Mouse (Mus musculus) midbrain, embryonic 12.5 days (tissue): ENCODE measurements around the gene Fzd10. TPM values are rescaled to one million over a fixed set of nuclear protein-coding genes. Genes with fewer than 3 reads are reported as not detected.

Source experiments
- ATAC-seq: fragments of 200-750 bp; cut with Nextera tagmentation; 2 replicates; pipeline ENCODE4 v1.8.0; 2017; ENCODE audit warnings: low read depth, moderate TSS enrichment, moderate library complexity; ENCODE audit not compliant: low FRiP score
- H3K27ac ChIP-seq: fragments of 300-500 bp; sonication (generic); replicated peaks from 2 replicates; pipeline ENCODE4 v1.5.1; 2016; ENCODE audit warnings: mild to moderate bottlenecking
- H3K27me3 ChIP-seq: fragments of 300-500 bp; sonication (generic); 2 replicates; pipeline ENCODE4 v1.6.1; 2016; ENCODE audit warnings: mild to moderate bottlenecking
- H3K36me3 ChIP-seq: fragments of 300-500 bp; sonication (generic); 2 replicates; pipeline ENCODE4 v1.6.1; 2016
- H3K4me1 ChIP-seq: fragments of 300-500 bp; sonication (generic); 2 replicates; pipeline ENCODE4 v1.6.1; 2016
- H3K4me2 ChIP-seq: fragments of 300-500 bp; sonication (generic); replicated peaks from 2 replicates; pipeline ENCODE4 v1.6.1; 2016; ENCODE audit warnings: mild to moderate bottlenecking, moderate library complexity
- H3K4me3 ChIP-seq: fragments of 300-500 bp; sonication (generic); 2 replicates; pipeline ENCODE4 v1.5.1; 2016; ENCODE audit warnings: mild to moderate bottlenecking
- H3K9ac ChIP-seq: fragments of 300-500 bp; sonication (generic); replicated peaks from 2 replicates; pipeline ENCODE4 v1.6.1; 2016; ENCODE audit warnings: mild to moderate bottlenecking, moderate library complexity
- H3K9me3 ChIP-seq: fragments of 300-500 bp; sonication (generic); 2 replicates; pipeline ENCODE4 v1.6.1; 2016; ENCODE audit warnings: mild to moderate bottlenecking
- WGBS: fragments of 180-500 bp; shearing (Covaris S2); methylation state at CpG from one replicate; pipeline ENCODE4 v1.1.7; 2016; 5-methylcytosine and 5-hydroxymethylcytosine counted together
- polyA plus RNA-seq: library from polyadenylated mRNA; unstranded; fragments of >200 nt; fragmentation: Nextera tagmentation; extraction: Ambion mirVana; gene quantifications from 2 replicates; pipeline ENCODE4 v1.2.1, GENCODE M21; 2016

Fzd10 gene
- polyA plus RNA-seq, 1 experiment from 2014 or later, result 33.5 TPM

DNA sequence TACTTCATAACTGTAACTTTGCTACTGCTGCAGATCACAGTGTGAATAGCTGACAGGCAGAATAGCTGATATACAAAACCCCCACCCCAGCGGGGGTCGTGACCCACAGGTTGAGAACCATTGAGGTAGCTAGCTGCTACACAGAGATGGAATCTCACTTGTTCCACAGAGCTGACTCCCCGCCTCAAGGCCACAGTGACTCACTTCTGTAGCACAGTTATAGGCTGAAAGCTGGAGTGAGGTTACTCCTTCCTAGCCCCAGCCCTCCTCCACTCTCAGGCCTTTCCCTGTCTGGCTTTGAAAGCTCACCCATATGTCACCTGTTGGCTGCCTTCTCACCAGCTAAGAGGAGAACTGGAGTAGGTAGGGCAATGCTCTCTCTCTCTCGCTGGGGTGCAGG, 19.7 kb upstream of the Fzd10 start:
- Histone ChIP-seq H3K27ac (peak overlapping the region; percentile 63), H3K9me3 (no peaks in the 10 kb centered on the region), H3K36me3 (0 out of 2 replicates have a peak, but pooled peaks cover 4% of the 10 kb centered on the region), H3K27me3 (peaks cover 11% of the 10 kb centered on the region), H3K4me2 (peak overlapping the region; percentile 31), H3K9ac (no peak overlapping the region), H3K4me3 (no peak overlapping the region), H3K4me1 (peaks cover 13% of the 10 kb centered on the region; the same call in 1 of the 2 replicates)
- peak; percentile 28 for ATAC-seq
- WGBS, result 56% methylated on average over 4 of the region's 4 CpGs

DNA sequence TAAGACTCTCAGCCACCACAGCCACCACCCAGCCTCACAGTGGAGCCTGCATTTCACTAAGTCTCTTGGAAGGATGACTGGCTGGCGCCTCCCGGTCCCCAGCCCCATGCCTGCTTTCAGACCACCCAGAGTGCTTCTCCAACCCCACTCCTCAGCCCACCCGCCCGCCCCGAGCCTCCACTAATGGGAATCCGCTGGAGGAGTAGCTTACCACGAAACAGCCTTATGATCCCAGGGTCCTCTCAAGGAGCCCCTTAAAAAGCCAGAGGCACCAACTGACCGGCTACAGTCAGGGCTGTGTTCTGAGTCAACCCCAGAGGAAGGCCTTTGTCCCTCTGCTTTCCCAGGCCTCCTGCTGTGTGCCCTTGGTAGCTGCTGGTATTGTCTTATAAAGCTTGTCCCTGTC, 19.1 kb upstream of the Fzd10 start:
- Histone ChIP-seq H3K36me3 (0 out of 2 replicates have a peak, but pooled peaks cover 4% of the 10 kb centered on the region), H3K4me1 (peaks cover 13% of the 10 kb centered on the region; the same call in 1 of the 2 replicates), H3K27ac (peak overlapping the region; percentile 63), H3K4me3 (no peak overlapping the region), H3K4me2 (peak overlapping the region; percentile 31), H3K27me3 (peaks cover 11% of the 10 kb centered on the region), H3K9ac (0 out of 2 replicates have a peak overlapping the region, but pooled peaks have one; percentile 20), H3K9me3 (no peaks in the 10 kb centered on the region)
- peak; percentile 69 for ATAC-seq
- WGBS, result 14% methylated on average over 8 of the region's 8 CpGs

DNA sequence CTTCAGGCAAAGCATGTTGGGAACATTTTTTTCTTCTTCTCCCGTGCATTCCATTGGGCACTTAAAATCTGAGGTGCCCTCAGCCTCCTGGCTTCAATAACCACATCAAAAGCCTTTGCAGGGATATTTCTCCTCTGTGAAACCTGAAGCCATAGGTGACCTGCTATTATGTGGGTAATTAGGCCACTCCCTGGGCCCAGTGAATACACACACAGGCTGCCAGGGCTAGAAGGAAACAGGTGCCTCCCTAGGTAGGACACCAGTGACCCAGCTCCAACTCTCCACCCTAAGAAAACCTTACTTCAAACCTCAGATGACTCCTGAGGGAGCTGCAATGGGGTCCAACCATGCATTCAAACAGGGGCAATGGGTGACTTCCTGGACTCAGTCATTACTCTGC, 11.4 kb upstream of the Fzd10 start:
- H3K36me3 ChIP-seq, result 0 out of 2 replicates have a peak, but pooled peaks cover under 1% of the 10 kb centered on the region
- 71% methylated on average over 1 of the region's 1 CpGs for WGBS
- H3K4me1 ChIP-seq, result no peaks in the 10 kb centered on the region
- H3K27ac ChIP-seq, result no peak overlapping the region
- H3K27me3 ChIP-seq, result peaks cover 19% of the 10 kb centered on the region
- no peaks in the 10 kb centered on the region for H3K9me3 ChIP-seq
- no peak overlapping the region for H3K4me3 ChIP-seq
- no peak overlapping the region for H3K9ac ChIP-seq
- no peak for ATAC-seq
- H3K4me2 ChIP-seq, result no peak overlapping the region

DNA sequence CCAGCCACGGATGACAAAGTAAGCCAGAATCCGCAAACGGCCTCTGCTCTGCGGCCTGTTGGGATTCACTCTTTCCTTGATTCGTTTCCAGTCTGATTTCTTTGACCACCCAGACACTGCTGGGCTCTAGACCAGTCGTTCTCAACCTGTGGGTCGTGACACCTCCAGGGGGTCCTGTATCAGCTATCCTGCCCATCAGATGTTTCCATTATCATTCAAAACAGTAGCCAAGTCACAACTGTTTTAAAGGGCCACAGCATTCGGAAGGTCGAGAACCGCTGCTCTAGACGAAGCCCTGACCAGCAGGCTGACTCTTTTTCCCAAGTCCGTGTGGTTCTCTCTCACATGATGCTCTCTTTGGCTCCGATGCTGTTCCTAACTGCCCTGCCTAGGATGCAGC, 7.2 kb upstream of the Fzd10 start:
- H3K4me2 ChIP-seq, result no peak overlapping the region
- no peak overlapping the region for H3K27ac ChIP-seq
- H3K27me3 ChIP-seq, result peaks cover 34% of the 10 kb centered on the region
- WGBS, result 79% methylated on average over 13 of the region's 13 CpGs
- no peak for ATAC-seq
- no peak overlapping the region for H3K9ac ChIP-seq
- no peaks in the 10 kb centered on the region for H3K36me3 ChIP-seq
- no peak overlapping the region for H3K4me3 ChIP-seq
- peaks cover 30% of the 10 kb centered on the region for H3K4me1 ChIP-seq
- H3K9me3 ChIP-seq, result no peaks in the 10 kb centered on the region

DNA sequence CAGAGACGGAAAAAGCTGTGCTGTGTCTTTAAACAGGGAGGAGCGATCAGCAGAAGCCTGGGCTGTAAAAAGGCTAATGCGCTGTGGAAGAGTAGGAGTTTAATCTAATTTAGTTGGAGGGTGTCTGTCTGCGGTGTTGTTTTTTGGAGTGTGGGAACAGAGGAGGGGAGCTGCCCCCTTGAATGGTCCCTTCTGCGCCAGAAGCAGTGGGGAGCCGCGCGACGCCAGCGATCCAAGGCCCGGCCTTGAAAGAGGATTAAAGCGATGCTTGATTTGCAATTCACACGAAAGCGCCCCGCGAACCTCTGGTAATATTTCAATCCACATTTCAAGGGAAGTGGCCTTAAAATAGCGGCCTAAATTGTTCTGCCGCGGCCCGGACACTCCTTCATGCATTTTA, 3.8 kb upstream of the Fzd10 start:
- H3K9me3 ChIP-seq, result no peaks in the 10 kb centered on the region
- H3K9ac ChIP-seq, result 0 out of 2 replicates have a peak overlapping the region, but pooled peaks have one; percentile 8
- H3K27me3 ChIP-seq, result peaks cover 40% of the 10 kb centered on the region
- peak; percentile 36 for ATAC-seq
- H3K27ac ChIP-seq, result peak overlapping the region; percentile 99
- peak overlapping the region; percentile 86 for H3K4me3 ChIP-seq
- WGBS, result under 1% methylated on average over 20 of the region's 20 CpGs
- peak overlapping the region; percentile 79 for H3K4me2 ChIP-seq
- H3K4me1 ChIP-seq, result peaks cover 57% of the 10 kb centered on the region
- H3K36me3 ChIP-seq, result no peaks in the 10 kb centered on the region

DNA sequence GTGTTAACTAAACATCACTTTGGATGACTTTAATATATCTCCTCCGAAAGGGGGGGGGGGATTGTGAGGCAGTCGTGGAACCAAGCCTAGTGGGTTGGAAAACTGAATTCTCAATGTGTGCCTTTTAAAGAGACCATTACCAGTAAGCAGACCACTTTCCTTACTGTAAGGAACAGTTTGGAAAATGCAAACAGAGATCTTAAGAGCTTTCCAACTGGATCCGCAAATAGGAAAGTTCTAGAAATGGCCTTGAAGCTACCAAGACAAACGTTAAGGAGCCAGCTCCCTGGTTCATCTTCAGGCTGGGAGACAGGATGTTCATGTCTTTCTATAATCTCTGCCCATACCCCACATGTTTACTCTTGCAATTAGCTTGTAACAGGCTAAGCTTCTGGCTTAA, 3.3 kb upstream of the Fzd10 start:
- no peak for ATAC-seq
- Histone ChIP-seq H3K27me3 (peaks cover 40% of the 10 kb centered on the region), H3K4me3 (peak overlapping the region; percentile 86), H3K9me3 (no peaks in the 10 kb centered on the region), H3K4me2 (peak overlapping the region; percentile 79), H3K36me3 (0 out of 2 replicates have a peak, but pooled peaks cover 1% of the 10 kb centered on the region), H3K27ac (peak overlapping the region; percentile 99), H3K9ac (0 out of 2 replicates have a peak overlapping the region, but pooled peaks have one; percentile 8), H3K4me1 (peaks cover 63% of the 10 kb centered on the region)
- 5% methylated on average over 4 of the region's 4 CpGs for WGBS

DNA sequence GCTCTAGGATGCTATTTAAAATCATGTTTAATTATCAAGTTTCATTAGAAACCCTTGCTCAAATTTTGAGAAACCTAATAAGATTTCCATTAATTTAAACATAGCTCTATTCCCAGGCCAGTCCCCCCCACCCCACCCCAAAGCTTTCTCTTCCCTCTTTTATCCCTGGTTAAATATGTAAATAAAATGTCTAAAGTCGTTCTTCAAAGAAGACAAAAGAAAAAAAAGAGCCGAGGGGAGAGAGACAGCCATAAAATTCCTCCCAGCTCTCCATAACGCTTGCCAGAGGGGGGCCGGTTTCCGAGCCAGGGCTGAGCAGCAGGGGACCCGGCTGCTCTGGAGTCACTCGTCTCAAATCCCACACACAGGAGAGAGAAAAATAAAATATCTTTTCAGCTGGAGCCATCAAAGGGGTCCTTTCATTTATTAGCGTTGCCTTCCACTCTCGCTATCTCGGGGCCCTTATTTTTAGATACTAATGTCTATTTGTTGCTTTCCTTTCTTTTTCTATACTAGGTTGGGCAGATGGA, 2.4 kb upstream of the Fzd10 start:
- 0 out of 2 replicates have a peak, but pooled peaks have one; percentile 28 for ATAC-seq
- H3K36me3 ChIP-seq, result peaks cover 6% of the 10 kb centered on the region; the same call in 1 of the 2 replicates
- H3K9ac ChIP-seq, result peak overlapping the region; percentile 70
- H3K4me3 ChIP-seq, result peak overlapping the region; percentile 86
- under 1% methylated on average over 10 of the region's 10 CpGs for WGBS
- peak overlapping the region; percentile 99 for H3K27ac ChIP-seq
- peaks cover 72% of the 10 kb centered on the region for H3K4me1 ChIP-seq
- no peaks in the 10 kb centered on the region for H3K9me3 ChIP-seq
- H3K4me2 ChIP-seq, result peak overlapping the region; percentile 79
- H3K27me3 ChIP-seq, result peaks cover 38% of the 10 kb centered on the region

DNA sequence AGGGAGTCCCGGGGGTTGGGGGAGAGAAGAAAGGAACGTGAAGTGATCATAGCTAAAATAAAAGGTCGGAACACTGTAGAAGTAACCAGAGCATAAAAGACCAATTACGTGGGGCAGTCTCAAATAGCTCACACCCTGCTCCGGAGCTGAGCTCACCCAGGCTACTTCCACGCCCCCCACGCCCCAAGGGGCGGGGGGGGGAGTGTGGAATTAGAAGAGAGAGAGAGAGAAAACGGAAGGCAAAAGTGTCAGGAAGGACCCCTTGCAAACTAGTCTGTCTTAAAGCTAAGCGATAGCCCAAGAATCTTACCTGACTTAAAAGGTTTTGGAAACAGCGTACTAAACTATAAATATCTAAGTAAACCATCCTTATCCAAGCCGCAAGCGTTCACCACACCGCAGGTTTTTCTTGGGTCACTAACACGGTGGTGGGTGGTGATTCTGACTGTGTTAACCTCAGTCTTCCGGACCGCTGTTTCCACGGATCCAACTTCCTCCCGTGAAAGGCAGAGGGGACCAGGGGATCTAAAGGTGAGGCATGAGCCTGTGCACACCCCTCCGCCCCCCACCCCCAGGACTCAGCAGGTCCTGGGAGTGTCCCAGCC, 1.8 kb upstream of the Fzd10 start:
- Histone ChIP-seq H3K36me3 (peaks cover 6% of the 10 kb centered on the region; the same call in 1 of the 2 replicates), H3K4me2 (peak overlapping the region; percentile 79), H3K4me3 (peak overlapping the region; percentile 86), H3K9ac (peak overlapping the region; percentile 70), H3K4me1 (peaks cover 77% of the 10 kb centered on the region), H3K27ac (peak overlapping the region; percentile 99), H3K27me3 (peaks cover 38% of the 10 kb centered on the region), H3K9me3 (no peaks in the 10 kb centered on the region)
- under 1% methylated on average over 20 of the region's 20 CpGs for WGBS
- ATAC-seq, result 0 out of 2 replicates have a peak, but pooled peaks have one; percentile 2

DNA sequence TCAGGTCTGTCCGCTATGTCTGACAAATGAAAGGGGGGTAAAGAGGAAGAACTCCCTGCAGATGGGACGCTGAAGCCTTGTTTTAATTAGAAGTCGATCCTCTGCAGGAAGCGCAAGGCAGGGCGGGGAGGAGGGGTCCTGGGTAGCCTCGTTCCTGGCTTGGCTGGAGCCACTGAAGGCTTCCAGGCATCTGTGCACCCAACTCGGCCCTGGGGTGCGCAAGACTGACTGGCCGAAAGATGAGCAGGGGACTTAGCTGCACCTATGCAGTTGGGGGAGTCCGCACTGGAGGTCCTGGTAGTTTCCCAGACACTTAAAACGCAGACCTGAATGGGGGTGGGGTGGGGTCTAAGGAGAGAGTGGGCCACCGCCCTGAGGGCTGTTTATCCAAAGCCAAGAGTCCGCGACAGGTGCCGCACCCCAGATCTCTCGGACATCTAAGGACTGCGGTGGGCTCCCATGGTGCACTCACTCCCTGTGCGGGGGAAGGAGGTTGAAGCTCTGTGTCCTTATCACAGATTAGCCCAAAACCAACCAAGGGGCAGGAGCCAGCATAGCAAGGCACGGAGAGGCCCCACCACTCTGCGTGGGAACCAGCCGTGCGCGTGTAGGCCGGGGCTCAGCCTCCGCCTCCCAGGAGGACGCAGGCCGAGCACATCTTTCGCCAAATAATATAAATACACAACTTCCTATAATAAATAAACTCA, 1.1 kb upstream of the Fzd10 start:
- 0 out of 2 replicates have a peak, but pooled peaks have one; percentile 7 for ATAC-seq
- peak overlapping the region; percentile 79 for H3K4me2 ChIP-seq
- no peaks in the 10 kb centered on the region for H3K9me3 ChIP-seq
- under 1% methylated on average over 28 of the region's 28 CpGs for WGBS
- peaks cover 6% of the 10 kb centered on the region; the same call in 1 of the 2 replicates for H3K36me3 ChIP-seq
- peaks cover 43% of the 10 kb centered on the region for H3K27me3 ChIP-seq
- H3K4me3 ChIP-seq, result peak overlapping the region; percentile 86
- peak overlapping the region; percentile 99 for H3K27ac ChIP-seq
- H3K4me1 ChIP-seq, result peaks cover 83% of the 10 kb centered on the region
- peak overlapping the region; percentile 70 for H3K9ac ChIP-seq

DNA sequence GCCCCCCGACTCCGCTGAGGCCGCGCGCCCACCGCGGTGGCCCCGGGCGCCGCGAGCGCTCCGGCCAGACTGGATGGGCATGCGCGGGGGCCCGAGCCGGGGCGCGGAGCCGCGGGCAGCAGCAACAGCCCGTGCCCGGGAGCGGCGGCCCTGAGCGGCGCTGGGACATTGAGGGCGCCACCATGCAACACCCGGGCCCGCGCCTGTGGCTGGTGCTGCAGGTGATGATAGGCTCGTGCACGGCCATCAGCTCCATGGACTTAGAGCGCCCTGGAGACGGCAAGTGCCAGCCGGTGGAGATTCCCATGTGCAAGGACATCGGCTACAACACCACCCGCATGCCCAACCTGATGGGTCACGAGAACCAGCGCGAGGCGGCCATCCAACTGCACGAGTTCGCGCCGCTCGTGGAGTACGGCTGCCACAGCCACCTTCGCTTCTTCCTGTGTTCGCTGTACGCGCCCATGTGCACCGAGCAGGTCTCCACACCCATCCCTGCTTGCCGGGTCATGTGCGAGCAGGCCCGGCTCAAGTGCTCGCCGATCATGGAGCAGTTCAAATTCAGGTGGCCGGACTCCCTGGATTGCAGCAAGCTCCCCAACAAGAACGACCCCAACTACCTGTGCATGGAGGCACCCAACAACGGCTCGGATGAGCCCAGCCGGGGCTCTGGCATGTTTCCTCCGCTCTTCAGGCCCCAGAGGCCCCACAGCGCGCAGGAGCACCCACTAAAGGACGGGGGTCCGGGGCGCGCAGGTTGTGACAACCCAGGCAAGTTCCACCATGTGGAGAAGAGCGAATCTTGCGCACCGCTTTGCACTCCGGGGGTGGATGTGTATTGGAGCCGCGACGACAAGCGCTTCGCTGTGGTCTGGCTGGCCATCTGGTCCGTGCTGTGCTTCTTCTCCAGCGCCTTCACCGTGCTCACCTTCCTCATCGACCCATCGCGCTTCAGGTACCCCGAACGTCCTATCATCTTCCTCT, 684 bp downstream of the Fzd10 start:
- peak; percentile 5 for ATAC-seq
- Histone ChIP-seq H3K27ac (peak overlapping the region; percentile 99), H3K9ac (peak overlapping the region; percentile 91), H3K27me3 (peaks cover 42% of the 10 kb centered on the region), H3K4me1 (peaks cover 76% of the 10 kb centered on the region), H3K4me3 (peak overlapping the region; percentile 86), H3K9me3 (no peaks in the 10 kb centered on the region), H3K4me2 (peak overlapping the region; percentile 79), H3K36me3 (peaks cover 6% of the 10 kb centered on the region; the same call in 1 of the 2 replicates)
- WGBS, result under 1% methylated on average over 70 of the region's 87 CpGs

DNA sequence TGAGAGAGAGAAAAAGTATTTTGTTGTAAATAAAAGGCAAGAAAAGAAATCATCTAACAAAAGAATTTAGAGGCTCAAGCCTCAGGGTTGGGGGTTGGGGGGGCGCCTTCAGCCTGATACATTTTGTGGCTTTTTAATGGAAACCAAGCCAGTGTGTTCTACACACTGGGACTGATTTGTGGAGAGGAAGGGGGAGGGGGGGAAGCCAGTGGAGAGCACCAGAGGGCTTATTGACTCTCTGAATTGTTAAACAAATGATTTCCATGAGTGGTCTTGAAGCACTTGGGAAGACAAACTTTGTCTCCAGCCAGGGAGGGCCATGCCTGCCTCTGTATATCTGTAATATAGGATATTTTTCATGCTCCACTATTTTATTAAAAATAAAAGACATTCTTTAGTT, 3.0 kb downstream of the Fzd10 start:
- Histone ChIP-seq H3K27me3 (peaks cover 54% of the 10 kb centered on the region), H3K9me3 (no peaks in the 10 kb centered on the region), H3K4me2 (peak overlapping the region; percentile 79), H3K4me1 (peaks cover 70% of the 10 kb centered on the region), H3K9ac (peak overlapping the region; percentile 29), H3K4me3 (peak overlapping the region; percentile 86), H3K36me3 (peaks cover 6% of the 10 kb centered on the region; the same call in 1 of the 2 replicates), H3K27ac (peak overlapping the region; percentile 99; the same call in 1 of the 2 replicates)
- no peak for ATAC-seq
- WGBS, result 0% methylated on average over 1 of the region's 1 CpGs
